Mouse (Mus musculus): ENCODE measurements around the gene Tjp1. TPM values are rescaled to one million over a fixed set of nuclear protein-coding genes. Genes with fewer than 3 reads are reported as not detected.

Gene Tjp1
- total and polyA plus RNA-seq, 3 experiments: not detected

DNA sequence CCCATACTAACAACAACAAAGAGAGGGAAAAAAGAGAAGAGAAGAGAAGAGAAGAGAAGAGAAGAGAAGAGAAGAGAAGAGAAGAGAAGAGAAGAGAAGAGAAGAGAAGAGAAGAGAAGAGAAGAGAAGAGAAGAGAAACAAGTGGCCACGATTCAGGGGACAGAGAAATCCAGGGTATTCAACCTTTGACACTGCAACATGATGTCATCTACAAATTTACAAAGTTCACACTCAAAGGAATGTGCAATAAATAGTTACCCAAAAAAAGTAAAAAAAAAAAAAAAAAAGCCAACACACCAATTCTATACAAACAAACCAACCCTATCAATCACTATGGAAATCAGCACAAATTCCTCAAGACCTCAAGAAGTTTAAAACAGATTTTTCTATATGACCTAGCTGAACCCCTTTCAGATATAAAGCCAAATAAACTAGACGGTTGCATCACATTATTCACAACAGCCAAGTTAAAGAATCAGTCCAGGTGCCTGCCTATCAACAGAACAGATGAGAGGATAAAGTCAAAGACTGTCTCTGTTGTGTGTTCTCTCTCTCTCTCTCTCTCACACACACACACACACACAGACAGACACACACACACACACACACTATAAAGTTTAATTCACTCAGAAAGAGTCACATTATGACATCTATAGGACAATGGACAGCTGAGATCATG is 194.4 kb downstream of the Tjp1 start:
- no peak overlapping the region for H3K4me2 ChIP-seq (ENCODE audit: insufficient read depth, low read depth, poor library complexity, severe bottlenecking)
- DNase-seq (ENCODE audit: extremely low read depth): no peak
- in situ Hi-C loops (cut with MboI; ENCODE audit: low pct_ligation_motif_present, low pct_unique_long_range_greater_than_20kb, low sequenced_read_pairs) (loop anchor here (25.0 kb wide), 1 partner anchor 154 kb away; no protein-coding TSS in a partner anchor), dilution Hi-C loops (cut with MboI; ENCODE audit: extremely low pct_ligation_motif_present, extremely low pct_unique_long_range_greater_than_20kb, low sequenced_read_pairs) (no loop called here)
- H3K4me1 ChIP-seq (ENCODE audit: control insufficient read depth in 1 of 2, insufficient read depth in 2 of 2): no peaks in the 10 kb centered on the region
- H3K9ac ChIP-seq (ENCODE audit: insufficient read depth, low read depth): no peak overlapping the region
- H3K79me2 ChIP-seq (replicated peaks; ENCODE audit: control insufficient read depth, extremely low read depth, insufficient read depth, poor library complexity, severe bottlenecking): no peaks in the 10 kb centered on the region
- no peak for TF ChIP-seq SMC3 (IDR thresholded peaks at IDR 0.05; ENCODE audit: low read depth, low read length)
- no peak for TF ChIP-seq CTCF (conservative IDR thresholded peaks at IDR 0.05 in 1 of 2, IDR thresholded peaks at IDR 0.05 in 1 of 2; ENCODE audit: low read depth in 2 of 2, low read length in 2 of 2)
- no peak for TF ChIP-seq MXI1 (IDR thresholded peaks at IDR 0.05; ENCODE audit: low read depth, low read length)
- TF ChIP-seq KAT2A (IDR thresholded peaks at IDR 0.05; ENCODE audit: insufficient replicate concordance, low read length): no peak
- TF ChIP-seq NELFE (IDR thresholded peaks at IDR 0.05; ENCODE audit: low read depth, low read length): no peak
- no peak for TF ChIP-seq TCF12 (IDR thresholded peaks at IDR 0.05; ENCODE audit: low read depth, low read length)
- no peak for TF ChIP-seq PAX5 (IDR thresholded peaks at IDR 0.05; ENCODE audit: low read length)
- no peaks in the 10 kb centered on the region for H3K36me3 ChIP-seq (replicated peaks in 1 of 2; ENCODE audit: control insufficient read depth in 1 of 2, insufficient read depth in 1 of 2, low read length in 1 of 2)
- no peak overlapping the region for H3K27ac ChIP-seq (ENCODE audit: insufficient read depth, low read depth)
- H3K4me3 ChIP-seq (replicated peaks in 1 of 3; ENCODE audit: low read depth in 2 of 3, low read length in 2 of 3, poor library complexity in 1 of 3): no peak overlapping the region
- H3K9me3 ChIP-seq (replicated peaks; ENCODE audit: low read length): no peaks in the 10 kb centered on the region
- peaks cover 2% of the 10 kb centered on the region for H3K27me3 ChIP-seq (replicated peaks)

DNA sequence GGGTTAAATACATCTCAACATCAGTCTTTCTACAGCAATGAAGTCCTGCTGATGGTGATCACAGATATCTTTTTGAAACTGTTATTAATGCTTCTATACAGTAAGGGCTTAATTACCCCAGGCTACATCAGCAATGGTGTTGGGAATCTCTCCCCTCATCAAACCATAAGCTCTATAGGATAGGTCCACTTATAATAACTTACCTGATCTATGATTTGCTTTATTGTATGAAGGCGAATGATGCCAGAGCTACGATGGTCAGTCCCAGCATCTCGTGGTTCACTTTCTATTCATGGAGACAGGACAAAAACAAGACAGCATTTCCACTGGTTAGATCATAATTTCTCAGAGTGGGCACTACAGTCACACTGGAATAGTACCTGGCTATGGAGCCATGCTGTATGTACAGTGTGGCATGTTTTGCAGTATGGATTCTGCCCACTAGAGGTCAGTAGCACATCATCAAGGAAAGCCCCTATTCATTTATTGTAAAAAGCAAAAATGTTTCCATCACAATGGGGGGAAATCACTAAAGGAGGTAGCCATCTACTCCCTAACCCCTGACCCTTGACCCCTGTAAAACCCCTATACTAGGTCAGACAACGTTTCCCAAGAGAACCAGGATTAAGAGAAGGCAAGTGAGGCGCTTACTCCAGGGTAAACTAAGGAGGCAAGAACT is 208.4 kb downstream of the Tjp1 start:
- Histone ChIP-seq H3K4me2 (ENCODE audit: insufficient read depth, low read depth, poor library complexity, severe bottlenecking) (no peak overlapping the region), H3K9ac (ENCODE audit: insufficient read depth, low read depth) (no peak overlapping the region), H3K9me3 (replicated peaks; ENCODE audit: low read length) (no peaks in the 10 kb centered on the region), H3K36me3 (replicated peaks in 1 of 2; ENCODE audit: control insufficient read depth in 1 of 2, insufficient read depth in 1 of 2, low read length in 1 of 2) (no peaks in the 10 kb centered on the region), H3K4me3 (replicated peaks in 1 of 3; ENCODE audit: low read depth in 2 of 3, low read length in 2 of 3, poor library complexity in 1 of 3) (no peak overlapping the region), H3K79me2 (replicated peaks; ENCODE audit: control insufficient read depth, extremely low read depth, insufficient read depth, poor library complexity, severe bottlenecking) (no peaks in the 10 kb centered on the region), H3K27me3 (replicated peaks) (peaks cover 5% of the 10 kb centered on the region), H3K27ac (ENCODE audit: insufficient read depth, low read depth) (no peak overlapping the region), H3K4me1 (ENCODE audit: control insufficient read depth in 1 of 2, insufficient read depth in 2 of 2) (no peaks in the 10 kb centered on the region)
- TF ChIP-seq MAFK (IDR thresholded peaks at IDR 0.05; ENCODE audit: insufficient replicate concordance, low read length): 0 out of 2 replicates have a peak, but pooled peaks have one; percentile 13
- TF ChIP-seq CTCF (conservative IDR thresholded peaks at IDR 0.05 in 1 of 2, IDR thresholded peaks at IDR 0.05 in 1 of 2; ENCODE audit: low read depth in 2 of 2, low read length in 2 of 2): peak; percentile 80 to 96
- TF ChIP-seq SMC3 (IDR thresholded peaks at IDR 0.05; ENCODE audit: low read depth, low read length): peak; percentile 64
- peak; percentile 82 for TF ChIP-seq RAD21 (IDR thresholded peaks at IDR 0.05; ENCODE audit: low read depth, low read length)
- TF ChIP-seq POLR2AphosphoS2 (IDR thresholded peaks at IDR 0.05; ENCODE audit: low read depth, low read length): no peak
- DNase-seq (ENCODE audit: extremely low read depth): peak; percentile 59
- in situ Hi-C loops (cut with MboI; ENCODE audit: low pct_ligation_motif_present, low pct_unique_long_range_greater_than_20kb, low sequenced_read_pairs): no loop called here
- dilution Hi-C loops (cut with MboI; ENCODE audit: extremely low pct_ligation_motif_present, extremely low pct_unique_long_range_greater_than_20kb, low sequenced_read_pairs): no loop called here

DNA sequence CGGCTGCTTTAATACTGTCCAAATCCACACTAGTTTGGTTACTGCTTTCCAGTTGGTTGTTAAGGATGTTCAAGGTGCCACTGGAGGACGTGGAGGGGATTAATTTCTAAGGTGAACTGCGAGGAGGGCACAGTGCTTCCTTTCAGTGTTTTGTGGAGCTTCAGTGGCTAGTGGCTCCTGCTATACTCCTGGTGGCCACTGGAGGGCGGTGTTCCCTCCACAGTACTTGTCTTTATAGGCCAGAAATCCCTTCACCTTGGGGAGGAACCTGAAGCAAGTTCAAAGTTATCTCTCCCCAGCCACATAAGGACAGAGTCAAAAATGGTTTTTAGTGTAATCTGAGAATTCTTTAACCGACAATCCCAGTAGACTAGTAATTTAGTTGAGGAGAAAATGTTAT is 210.2 kb downstream of the Tjp1 start:
- in situ Hi-C loops (cut with MboI; ENCODE audit: low pct_ligation_motif_present, low pct_unique_long_range_greater_than_20kb, low sequenced_read_pairs): no loop called here
- peaks cover 2% of the 10 kb centered on the region for H3K27me3 ChIP-seq (replicated peaks)
- no peak overlapping the region for H3K27ac ChIP-seq (ENCODE audit: insufficient read depth, low read depth)
- peak; percentile 48 for DNase-seq (ENCODE audit: extremely low read depth)
- dilution Hi-C loops (cut with MboI; ENCODE audit: extremely low pct_ligation_motif_present, extremely low pct_unique_long_range_greater_than_20kb, low sequenced_read_pairs): no loop called here
- H3K36me3 ChIP-seq (replicated peaks in 1 of 2; ENCODE audit: control insufficient read depth in 1 of 2, insufficient read depth in 1 of 2, low read length in 1 of 2): no peaks in the 10 kb centered on the region
- TF ChIP-seq RAD21 (IDR thresholded peaks at IDR 0.05; ENCODE audit: low read depth, low read length) (peak; percentile 35), SMC3 (IDR thresholded peaks at IDR 0.05; ENCODE audit: low read depth, low read length) (peak; percentile 33), CTCF (conservative IDR thresholded peaks at IDR 0.05 in 1 of 2, IDR thresholded peaks at IDR 0.05 in 1 of 2; ENCODE audit: low read depth in 2 of 2, low read length in 2 of 2) (peak; percentile 65 to 94), MAX (IDR thresholded peaks at IDR 0.05; ENCODE audit: low read length) (no peak)
- H3K9ac ChIP-seq (ENCODE audit: insufficient read depth, low read depth): no peak overlapping the region
- no peak overlapping the region for H3K4me3 ChIP-seq (replicated peaks in 1 of 3; ENCODE audit: low read depth in 2 of 3, low read length in 2 of 3, poor library complexity in 1 of 3)
- H3K4me1 ChIP-seq (ENCODE audit: control insufficient read depth in 1 of 2, insufficient read depth in 2 of 2): no peaks in the 10 kb centered on the region
- H3K79me2 ChIP-seq (replicated peaks; ENCODE audit: control insufficient read depth, extremely low read depth, insufficient read depth, poor library complexity, severe bottlenecking): no peaks in the 10 kb centered on the region
- no peaks in the 10 kb centered on the region for H3K9me3 ChIP-seq (replicated peaks; ENCODE audit: low read length)
- no peak overlapping the region for H3K4me2 ChIP-seq (ENCODE audit: insufficient read depth, low read depth, poor library complexity, severe bottlenecking)
